Mouse (Mus musculus) neural tube, embryonic 11.5 days (tissue): ENCODE measurements at regions not wholly inside any gene's neighbourhood (a gene's known extent, or its start where the extent isn't known, plus 50 kb on each side); places are given as distances from the start of the nearest gene placed in this dataset.
A peak's percentile ranks its signal among the peaks of the same experiment; 100 is the strongest.

Source experiments
- ATAC-seq: fragments of 200-750 bp; cut with Nextera tagmentation; 2 replicates; pipeline ENCODE4 v1.8.0; 2017; ENCODE audit warnings: moderate number of reproducible peaks, mild to moderate bottlenecking, moderate TSS enrichment, moderate library complexity; ENCODE audit not compliant: insufficient read depth, low FRiP score, low TSS enrichment
- DNase-seq: peaks from one replicate; pipeline ENCODE4 v3.0.0-alpha.2; 2015; ENCODE audit warnings: low spot score
- H3K27ac ChIP-seq: fragments of 300-500 bp; sonication (generic); 2 replicates; pipeline ENCODE4 v1.5.1; 2014; ENCODE audit warnings: low read depth, mild to moderate bottlenecking, low read length
- H3K27me3 ChIP-seq: fragments of 300-500 bp; sonication (generic); 2 replicates; pipeline ENCODE4 v1.6.1; 2014; ENCODE audit warnings: mild to moderate bottlenecking, low read length, mixed read lengths; ENCODE audit not compliant: control insufficient read depth, insufficient read depth
- H3K36me3 ChIP-seq: fragments of 300-500 bp; sonication (generic); 2 replicates; pipeline ENCODE4 v1.6.1; 2014; ENCODE audit warnings: mild to moderate bottlenecking, low read length, moderate library complexity, mixed read lengths; ENCODE audit not compliant: control insufficient read depth, insufficient read depth
- H3K4me1 ChIP-seq: fragments of 300-500 bp; sonication (generic); 2 replicates; pipeline ENCODE4 v1.6.1; 2014; ENCODE audit warnings: low read length, mixed read lengths; ENCODE audit not compliant: control insufficient read depth, insufficient read depth
- H3K4me2 ChIP-seq: fragments of 300-500 bp; sonication (generic); 2 replicates; pipeline ENCODE4 v1.6.1; 2014; ENCODE audit warnings: low read depth, mild to moderate bottlenecking, moderate library complexity
- H3K4me3 ChIP-seq: fragments of 300-500 bp; sonication (generic); 2 replicates; pipeline ENCODE4 v1.5.1; 2014; ENCODE audit warnings: low read depth, low read length
- H3K9ac ChIP-seq: fragments of 300-500 bp; sonication (generic); 2 replicates; pipeline ENCODE4 v1.6.1; 2014; ENCODE audit warnings: mild to moderate bottlenecking, low read length
- H3K9me3 ChIP-seq: fragments of 300-500 bp; sonication (generic); 2 replicates; pipeline ENCODE4 v1.6.1; 2016; ENCODE audit warnings: low read length; ENCODE audit not compliant: control insufficient read depth
- WGBS: fragments of 180-500 bp; shearing (Covaris S2); extraction: QIAGEN DNeasy Blood & Tissue Kit; methylation state at CpG from one replicate; pipeline ENCODE4 v1.1.7; 2014; 5-methylcytosine and 5-hydroxymethylcytosine counted together

DNA sequence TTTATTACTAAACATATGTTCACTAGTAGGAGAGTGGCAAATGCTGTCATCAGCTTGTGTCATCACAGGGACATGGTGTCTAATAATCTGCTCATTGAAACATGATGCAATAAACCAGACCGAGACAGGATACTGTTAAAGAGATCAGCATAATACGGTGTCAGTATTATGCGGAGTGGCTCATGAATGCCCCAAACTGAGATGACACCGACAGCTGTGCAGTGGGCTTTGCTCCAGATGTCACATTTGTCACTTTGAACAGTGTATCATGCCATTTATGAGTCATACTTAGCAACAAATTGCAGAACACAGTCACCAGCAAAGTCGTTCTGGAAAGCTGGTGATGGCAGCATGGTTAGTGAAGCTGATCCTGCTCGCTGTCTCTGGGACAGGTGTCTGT lies 527.2 kb downstream of the Triml1 start:
- 86% methylated on average over 6 of the region's 6 CpGs for WGBS
- Histone ChIP-seq H3K4me3 (no peak overlapping the region), H3K4me1 (no peaks in the 10 kb centered on the region), H3K27me3 (no peaks in the 10 kb centered on the region), H3K27ac (no peak overlapping the region), H3K9me3 (no peaks in the 10 kb centered on the region), H3K4me2 (no peak overlapping the region), H3K36me3 (no peaks in the 10 kb centered on the region), H3K9ac (no peak overlapping the region)
- ATAC-seq, result 0 out of 2 replicates have a peak, but pooled peaks have one; percentile 35
- DNase-seq, result no peak

DNA sequence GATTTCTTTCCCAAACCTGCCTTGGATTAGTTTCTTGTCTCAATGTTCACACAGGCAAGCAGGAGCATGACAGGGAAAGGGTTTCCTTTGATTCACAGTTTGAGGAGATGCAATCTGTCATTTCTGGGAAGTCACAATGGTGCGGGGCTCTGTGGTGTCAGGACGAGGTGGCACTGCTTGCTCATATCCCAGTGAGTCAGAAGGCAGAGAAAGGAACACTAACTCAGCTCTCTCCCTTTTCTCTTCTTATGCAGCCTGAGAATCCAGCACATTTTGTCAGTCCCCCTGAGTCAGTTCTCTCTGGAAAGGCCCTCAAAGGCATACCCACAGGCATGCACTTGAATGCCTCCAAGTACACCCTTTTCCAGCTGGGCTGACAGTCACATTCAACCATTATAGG lies 544.6 kb downstream of the Triml1 start:
- ATAC-seq (no peak), DNase-seq (no peak)
- Histone ChIP-seq H3K9ac (no peak overlapping the region), H3K9me3 (no peaks in the 10 kb centered on the region), H3K36me3 (no peaks in the 10 kb centered on the region), H3K4me2 (no peak overlapping the region), H3K4me1 (no peaks in the 10 kb centered on the region), H3K27me3 (no peaks in the 10 kb centered on the region), H3K27ac (no peak overlapping the region), H3K4me3 (no peak overlapping the region)
- 71% methylated on average over 2 of the region's 2 CpGs for WGBS
